Mouse (Mus musculus) intestine, embryonic 16.5 days (tissue): Measurements from ENCODE around the gene Fkbp11. TPM values are rescaled to one million over a fixed set of nuclear protein-coding genes. Genes with fewer than 3 reads are reported as not detected.

Source experiments
- ATAC-seq: fragments of 200-750 bp; cut with Nextera tagmentation; 2 replicates; pipeline ENCODE4 v1.8.0; 2017; ENCODE audit warnings: moderate TSS enrichment, moderate library complexity
- H3K27ac ChIP-seq: fragments of 300-500 bp; sonication (generic); 2 replicates; pipeline ENCODE4 v1.5.1; 2014; ENCODE audit warnings: mild to moderate bottlenecking, low read length
- H3K27me3 ChIP-seq: fragments of 300-500 bp; sonication (generic); replicated peaks from 2 replicates; pipeline ENCODE4 v1.6.1; 2014; ENCODE audit warnings: low read length, control low read depth, mixed read lengths; ENCODE audit not compliant: control insufficient read depth, insufficient read depth
- H3K36me3 ChIP-seq: fragments of 300-500 bp; sonication (generic); 2 replicates; pipeline ENCODE4 v1.6.1; 2014; ENCODE audit warnings: low read length, control low read depth; ENCODE audit not compliant: control insufficient read depth, insufficient read depth
- H3K4me1 ChIP-seq: fragments of 300-500 bp; sonication (generic); 2 replicates; pipeline ENCODE4 v1.6.1; 2014; ENCODE audit warnings: low read length, control low read depth, mixed read lengths; ENCODE audit not compliant: control insufficient read depth, insufficient read depth
- H3K4me2 ChIP-seq: fragments of 300-500 bp; sonication (generic); 2 replicates; pipeline ENCODE4 v1.6.1; 2014; ENCODE audit warnings: low read depth, low read length, control low read depth
- H3K4me3 ChIP-seq: fragments of 300-500 bp; sonication (generic); 2 replicates; pipeline ENCODE4 v1.5.1; 2014; ENCODE audit warnings: mild to moderate bottlenecking, low read length
- H3K9ac ChIP-seq: fragments of 300-500 bp; sonication (generic); 2 replicates; pipeline ENCODE4 v1.6.1; 2014; ENCODE audit warnings: low read depth, low read length
- H3K9me3 ChIP-seq: fragments of 300-500 bp; sonication (generic); 2 replicates; pipeline ENCODE4 v1.6.1; 2016; ENCODE audit warnings: low read length, control low read depth; ENCODE audit not compliant: control insufficient read depth
- WGBS: fragments of 180-500 bp; shearing (Covaris S2); extraction: QIAGEN DNeasy Blood & Tissue Kit; methylation state at CpG from one replicate; pipeline ENCODE4 v1.1.7; 2014; 5-methylcytosine and 5-hydroxymethylcytosine counted together
- polyA plus RNA-seq: library from polyadenylated mRNA; unstranded; fragments of >200 nt; fragmentation: Nextera tagmentation; extraction: Ambion mirVana; gene quantifications from 2 replicates; pipeline ENCODE4 v1.2.1, GENCODE M21; 2015

The Fkbp11 gene
- polyA plus RNA-seq, 1 experiment from 2014 or later, result 96.8 TPM

DNA sequence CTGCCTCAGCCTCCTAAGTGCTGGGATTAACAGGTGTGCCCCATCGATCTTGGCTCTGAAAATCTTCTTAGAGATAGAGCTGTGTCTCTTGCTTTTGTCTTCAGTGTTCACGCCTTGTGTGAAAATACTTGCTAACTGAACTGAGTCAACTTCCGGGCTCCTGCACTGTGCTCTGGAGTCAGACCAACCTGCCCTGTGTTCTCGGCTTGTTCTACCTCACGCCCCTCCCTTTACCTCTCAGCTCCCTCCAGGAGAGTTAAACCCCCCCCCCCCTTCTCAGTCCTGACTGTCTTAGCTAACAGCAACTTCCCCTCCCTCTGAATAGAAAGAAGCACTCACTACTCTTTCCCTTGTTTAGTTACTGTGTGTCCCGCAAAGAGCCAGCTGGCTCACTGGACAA, 2.8 kb upstream of the Fkbp11 start:
- no peak overlapping the region for H3K9ac ChIP-seq
- peaks cover under 1% of the 10 kb centered on the region; the same call in 1 of the 2 replicates for H3K36me3 ChIP-seq
- H3K4me1 ChIP-seq, result peaks cover 24% of the 10 kb centered on the region; the same call in 1 of the 2 replicates
- no peaks in the 10 kb centered on the region for H3K9me3 ChIP-seq
- no peak for ATAC-seq
- H3K27ac ChIP-seq, result no peak overlapping the region
- WGBS, result 80% methylated on average over 6 of the region's 6 CpGs
- no peak overlapping the region for H3K4me3 ChIP-seq
- H3K4me2 ChIP-seq, result no peak overlapping the region
- H3K27me3 ChIP-seq, result no peaks in the 10 kb centered on the region

DNA sequence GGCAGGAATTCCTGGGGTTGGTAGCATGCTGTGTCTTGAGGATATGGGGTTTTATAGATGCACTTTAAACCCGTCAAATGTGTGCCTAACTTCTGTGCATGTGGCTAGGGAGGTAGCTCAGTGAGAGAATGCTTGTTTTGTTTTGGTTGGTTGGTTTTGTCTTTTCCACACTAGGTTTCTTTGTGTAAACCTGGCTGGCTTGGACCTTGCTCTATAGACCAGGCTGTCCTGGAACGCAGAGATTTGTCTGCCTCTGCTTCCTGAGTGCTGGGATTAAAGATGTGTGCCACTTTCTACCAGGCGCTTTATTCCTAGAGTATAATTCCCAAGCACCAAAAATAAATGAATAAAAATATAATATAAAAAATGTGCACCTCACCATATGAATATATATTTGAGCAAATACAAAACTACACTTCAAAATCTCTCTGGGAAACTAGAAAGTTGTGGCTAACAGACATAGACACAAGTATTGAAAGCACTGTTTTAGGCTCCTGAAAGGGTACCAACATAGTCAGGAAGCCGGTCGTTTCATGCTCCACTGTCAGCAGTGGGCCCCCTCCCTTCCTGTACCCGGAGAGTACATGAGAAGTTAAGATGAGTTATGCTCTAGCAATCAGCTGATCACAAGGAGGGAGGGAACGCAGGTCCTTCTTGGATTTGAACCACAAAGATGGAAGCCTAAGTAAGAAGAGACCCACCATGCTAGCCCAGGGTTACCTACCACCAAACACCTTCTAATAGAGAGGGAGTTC, 2.0 kb upstream of the Fkbp11 start:
- H3K4me3 ChIP-seq, result no peak overlapping the region
- no peak for ATAC-seq
- no peak overlapping the region for H3K4me2 ChIP-seq
- no peaks in the 10 kb centered on the region for H3K27me3 ChIP-seq
- no peak overlapping the region for H3K27ac ChIP-seq
- no peaks in the 10 kb centered on the region for H3K9me3 ChIP-seq
- peaks cover 22% of the 10 kb centered on the region; the same call in 1 of the 2 replicates for H3K4me1 ChIP-seq
- WGBS, result 67% methylated on average over 7 of the region's 7 CpGs
- no peaks in the 10 kb centered on the region for H3K36me3 ChIP-seq
- H3K9ac ChIP-seq, result no peak overlapping the region

DNA sequence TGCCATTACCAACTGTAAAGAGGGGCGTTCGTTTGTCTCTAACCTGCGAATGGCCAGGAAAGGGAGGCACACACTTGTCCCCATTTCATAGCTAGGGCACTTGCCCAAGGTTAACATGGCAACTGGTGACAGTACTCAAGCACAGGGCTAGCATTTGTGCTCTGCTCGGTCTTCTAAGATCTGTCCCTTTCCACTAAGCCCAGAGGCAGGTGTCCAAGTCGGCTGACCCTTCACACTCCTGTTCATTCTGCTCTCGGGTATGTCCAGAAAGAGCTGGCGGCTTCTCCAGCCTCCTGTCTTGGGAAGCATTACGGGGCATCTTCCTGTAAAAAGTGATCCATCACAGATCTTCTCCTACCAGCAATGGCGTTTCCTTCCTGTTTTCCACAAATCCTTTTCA, 368 bp upstream of the Fkbp11 start:
- Histone ChIP-seq H3K9me3 (no peaks in the 10 kb centered on the region), H3K36me3 (no peaks in the 10 kb centered on the region), H3K27me3 (no peaks in the 10 kb centered on the region), H3K9ac (no peak overlapping the region), H3K27ac (0 out of 2 replicates have a peak overlapping the region, but pooled peaks have one; percentile 47), H3K4me3 (peak overlapping the region; percentile 67), H3K4me1 (peaks cover 21% of the 10 kb centered on the region; the same call in 1 of the 2 replicates), H3K4me2 (peak overlapping the region; percentile 99)
- ATAC-seq, result peak; percentile 1; the same call in 1 of the 2 replicates
- 29% methylated on average over 9 of the region's 9 CpGs for WGBS

DNA sequence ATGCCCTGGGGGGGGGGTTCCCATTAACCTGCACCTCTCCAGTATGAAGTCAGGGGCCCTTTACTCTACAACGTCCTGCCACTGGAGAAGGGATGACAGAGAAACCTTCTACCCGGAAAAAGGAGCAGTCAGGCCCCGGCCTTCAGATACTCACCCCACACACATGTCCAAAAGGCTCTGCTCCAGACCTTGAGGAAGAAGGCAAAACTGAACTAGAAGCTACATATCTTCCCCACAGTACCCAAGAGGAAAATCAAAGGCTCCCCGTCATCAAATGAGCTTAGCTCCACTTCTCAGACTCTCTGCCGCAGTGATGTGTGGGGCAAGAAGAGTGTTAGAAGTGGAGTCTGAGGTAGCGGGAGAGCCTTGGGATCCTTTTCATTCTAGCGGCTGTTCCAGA, 1.3 kb downstream of the Fkbp11 start:
- peaks cover 15% of the 10 kb centered on the region; the same call in 1 of the 2 replicates for H3K4me1 ChIP-seq
- peak overlapping the region; percentile 67 for H3K4me3 ChIP-seq
- 48% methylated on average over 7 of the region's 7 CpGs for WGBS
- H3K9ac ChIP-seq, result peak overlapping the region; percentile 78
- peak overlapping the region; percentile 99 for H3K4me2 ChIP-seq
- H3K27ac ChIP-seq, result no peak overlapping the region
- H3K36me3 ChIP-seq, result no peaks in the 10 kb centered on the region
- no peaks in the 10 kb centered on the region for H3K9me3 ChIP-seq
- ATAC-seq, result no peak
- no peaks in the 10 kb centered on the region for H3K27me3 ChIP-seq

DNA sequence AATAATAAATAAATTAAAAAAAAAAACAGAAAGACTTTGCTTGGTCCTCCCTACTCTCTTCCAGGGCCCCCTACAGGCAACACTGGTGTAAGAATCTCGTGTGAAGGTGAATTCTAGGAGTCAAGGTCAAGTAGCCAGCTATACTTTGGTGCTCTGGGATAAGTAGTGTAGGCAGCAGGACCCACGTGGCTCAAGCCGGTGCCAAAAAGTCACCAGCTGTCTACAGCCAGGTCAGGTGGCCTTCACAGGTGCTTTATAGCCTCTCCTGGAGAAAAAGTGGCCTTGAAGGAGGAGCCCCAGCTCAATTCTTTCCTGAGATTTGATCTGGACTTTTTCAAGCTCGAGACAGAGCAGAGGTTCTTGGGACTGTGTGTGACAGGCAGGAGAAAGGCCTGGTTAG, 1.9 kb downstream of the Fkbp11 start:
- H3K4me3 ChIP-seq, result no peak overlapping the region
- no peak overlapping the region for H3K27ac ChIP-seq
- H3K36me3 ChIP-seq, result no peaks in the 10 kb centered on the region
- H3K9ac ChIP-seq, result no peak overlapping the region
- no peak for ATAC-seq
- H3K4me2 ChIP-seq, result no peak overlapping the region
- H3K4me1 ChIP-seq, result peaks cover 15% of the 10 kb centered on the region; the same call in 1 of the 2 replicates
- no peaks in the 10 kb centered on the region for H3K27me3 ChIP-seq
- no peaks in the 10 kb centered on the region for H3K9me3 ChIP-seq
- 75% methylated on average over 4 of the region's 4 CpGs for WGBS

DNA sequence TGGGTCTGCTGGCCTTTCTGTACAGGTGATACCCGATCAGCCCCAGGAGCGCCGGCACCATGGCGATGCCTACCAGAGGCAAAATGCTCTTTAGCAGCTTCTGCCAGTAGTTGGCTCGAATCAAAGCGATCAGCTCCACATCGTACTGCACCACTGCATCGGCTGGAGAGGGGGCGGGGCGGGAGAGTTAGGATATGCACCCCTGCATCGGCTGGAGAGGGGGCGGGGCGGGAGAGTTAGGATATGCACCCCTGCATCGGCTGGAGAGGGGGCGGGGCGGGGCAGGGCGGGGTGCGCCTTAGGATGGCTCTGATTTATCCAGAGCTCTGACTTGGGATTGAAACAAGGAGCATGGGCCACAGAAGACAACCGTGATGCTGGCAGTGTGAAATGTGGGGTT, 3.6 kb downstream of the Fkbp11 start:
- Histone ChIP-seq H3K4me2 (no peak overlapping the region), H3K9me3 (no peaks in the 10 kb centered on the region), H3K4me3 (no peak overlapping the region), H3K36me3 (no peaks in the 10 kb centered on the region), H3K27me3 (no peaks in the 10 kb centered on the region), H3K27ac (no peak overlapping the region), H3K4me1 (peaks cover 15% of the 10 kb centered on the region; the same call in 1 of the 2 replicates), H3K9ac (no peak overlapping the region)
- ATAC-seq, result no peak
- WGBS, result 25% methylated on average over 19 of the region's 19 CpGs

DNA sequence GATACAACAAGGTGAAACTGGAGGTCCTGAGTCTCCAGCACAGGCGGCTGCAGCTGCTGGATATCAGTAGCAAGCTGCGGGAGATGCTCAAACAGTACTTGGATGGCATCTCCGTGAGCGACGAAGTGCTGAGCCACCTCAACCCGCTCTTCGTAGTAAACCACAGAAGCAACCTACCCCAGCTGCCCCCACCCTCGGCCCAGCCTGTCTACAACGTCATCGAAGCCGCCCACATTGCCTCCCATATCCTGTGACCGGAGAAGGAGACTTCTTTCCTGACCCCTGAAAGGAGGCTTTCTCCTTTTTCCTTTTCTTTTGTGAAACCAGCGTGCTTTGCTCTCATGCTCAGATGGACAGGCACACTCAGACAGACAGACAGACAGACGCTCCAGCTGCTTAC, 5.1 kb downstream of the Fkbp11 start:
- no peak overlapping the region for H3K9ac ChIP-seq
- peaks cover 11% of the 10 kb centered on the region; the same call in 1 of the 2 replicates for H3K4me1 ChIP-seq
- no peak overlapping the region for H3K4me2 ChIP-seq
- WGBS, result 57% methylated on average over 14 of the region's 14 CpGs
- no peak for ATAC-seq
- H3K36me3 ChIP-seq, result no peaks in the 10 kb centered on the region
- H3K27ac ChIP-seq, result no peak overlapping the region
- no peaks in the 10 kb centered on the region for H3K27me3 ChIP-seq
- no peaks in the 10 kb centered on the region for H3K9me3 ChIP-seq
- H3K4me3 ChIP-seq, result no peak overlapping the region

DNA sequence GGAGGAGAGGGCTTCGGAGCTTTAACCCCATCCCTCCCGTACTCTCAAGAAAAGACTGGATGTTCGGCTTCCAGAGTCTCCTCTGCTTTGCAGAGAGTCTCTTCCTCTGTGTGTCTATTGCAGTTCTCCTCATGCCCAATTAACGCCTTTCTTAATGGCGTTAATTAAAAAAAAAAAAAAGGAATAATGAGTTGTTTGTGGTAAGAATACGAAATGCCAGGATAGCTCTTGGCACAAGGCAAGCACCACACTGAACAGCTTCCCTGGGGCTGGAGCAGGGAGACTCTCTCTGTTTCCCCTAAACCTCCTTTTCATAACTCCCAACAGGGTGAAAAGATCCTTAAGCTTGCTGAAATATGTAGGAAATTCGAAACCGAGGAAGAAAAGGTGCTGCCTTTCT, 5.8 kb downstream of the Fkbp11 start:
- no peak overlapping the region for H3K4me2 ChIP-seq
- WGBS, result 82% methylated on average over 8 of the region's 8 CpGs
- no peak for ATAC-seq
- peaks cover 7% of the 10 kb centered on the region; the same call in 1 of the 2 replicates for H3K4me1 ChIP-seq
- H3K9me3 ChIP-seq, result no peaks in the 10 kb centered on the region
- H3K27ac ChIP-seq, result no peak overlapping the region
- H3K36me3 ChIP-seq, result no peaks in the 10 kb centered on the region
- H3K4me3 ChIP-seq, result no peak overlapping the region
- H3K27me3 ChIP-seq, result no peaks in the 10 kb centered on the region
- no peak overlapping the region for H3K9ac ChIP-seq

DNA sequence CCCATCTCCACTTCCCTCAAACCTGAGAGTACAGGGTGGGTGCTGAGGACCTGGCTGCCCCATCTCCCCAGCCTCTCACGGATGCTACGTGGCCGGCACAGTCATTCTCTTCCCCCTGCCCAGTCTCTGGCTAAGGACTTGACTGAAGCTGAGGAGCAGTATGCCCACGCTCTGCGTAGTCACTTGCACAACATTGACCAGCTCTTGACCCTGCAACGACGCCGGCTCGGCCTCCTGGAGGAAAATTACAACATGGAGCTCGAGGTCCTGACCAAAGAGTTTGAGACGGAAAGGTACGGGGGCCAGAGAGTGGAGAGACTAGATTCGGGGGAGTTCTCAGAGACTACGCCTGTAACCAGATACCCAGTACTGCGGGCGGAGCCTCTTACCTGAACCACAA, 10.7 kb downstream of the Fkbp11 start:
- no peak for ATAC-seq
- Histone ChIP-seq H3K4me3 (no peak overlapping the region), H3K27me3 (no peaks in the 10 kb centered on the region), H3K4me1 (no peaks in the 10 kb centered on the region), H3K9ac (no peak overlapping the region), H3K4me2 (no peak overlapping the region), H3K9me3 (no peaks in the 10 kb centered on the region), H3K27ac (no peak overlapping the region), H3K36me3 (no peaks in the 10 kb centered on the region)
- 64% methylated on average over 16 of the region's 16 CpGs for WGBS
